Mouse (Mus musculus) ovary, adult 18-20 months (tissue): ENCODE results near the gene Timm13.

ENCODE experiments used
- DNase-seq: peaks from one replicate; pipeline ENCODE4 v3.0.0; 2022; ENCODE audit warnings: low spot score, mixed read lengths

The Timm13 gene

DNA sequence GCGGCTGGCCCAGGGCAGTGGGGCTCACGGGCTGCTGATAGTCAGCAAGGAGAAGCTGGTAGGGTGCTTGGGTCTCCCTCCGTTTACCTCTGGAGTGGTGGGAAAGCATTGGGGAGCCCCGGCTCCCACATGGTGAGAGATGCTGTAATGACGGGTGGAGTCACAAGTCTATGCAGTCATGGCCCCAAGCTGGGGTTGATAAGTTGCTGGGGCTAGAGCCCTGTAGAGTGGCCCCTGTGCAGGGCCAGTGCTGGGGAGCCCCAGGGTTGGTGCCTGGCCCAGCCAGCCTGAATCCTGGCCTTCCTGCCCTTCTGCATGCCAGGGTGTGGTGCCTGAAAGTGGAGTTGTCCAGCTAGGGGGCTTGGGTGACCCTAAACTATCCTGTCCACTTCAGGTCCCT is 38.5 kb downstream of the Timm13 start:
- no peak for DNase-seq

DNA sequence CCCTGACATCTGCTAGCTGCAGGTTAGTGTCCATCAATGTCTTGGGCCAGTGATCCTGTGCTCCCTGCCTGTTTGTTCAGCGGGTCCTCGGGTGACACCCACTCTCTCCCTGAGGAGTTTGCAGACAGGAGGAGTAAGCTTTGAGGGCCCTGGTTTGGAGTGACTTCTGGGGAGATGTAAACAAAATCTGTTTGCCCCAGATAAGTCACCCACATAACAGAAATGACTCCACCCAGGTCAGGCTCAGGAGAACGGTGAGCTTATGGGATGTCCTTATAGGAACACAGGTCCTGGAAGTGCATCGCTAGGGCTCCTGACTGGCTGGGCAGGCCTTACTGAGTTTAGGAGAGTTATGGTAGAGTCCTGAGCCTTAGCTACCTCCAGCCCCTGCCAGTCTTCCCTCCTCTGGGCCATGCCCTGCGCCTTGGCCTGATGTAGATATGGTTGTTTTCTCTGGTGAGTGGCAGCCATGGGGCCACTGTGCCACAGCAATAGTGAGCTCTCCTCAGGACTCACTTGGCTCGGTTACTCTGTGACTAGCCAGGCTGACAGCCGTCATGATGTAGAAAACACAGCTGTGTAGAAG is 42.3 kb downstream of the Timm13 start:
- DNase-seq = no peak

DNA sequence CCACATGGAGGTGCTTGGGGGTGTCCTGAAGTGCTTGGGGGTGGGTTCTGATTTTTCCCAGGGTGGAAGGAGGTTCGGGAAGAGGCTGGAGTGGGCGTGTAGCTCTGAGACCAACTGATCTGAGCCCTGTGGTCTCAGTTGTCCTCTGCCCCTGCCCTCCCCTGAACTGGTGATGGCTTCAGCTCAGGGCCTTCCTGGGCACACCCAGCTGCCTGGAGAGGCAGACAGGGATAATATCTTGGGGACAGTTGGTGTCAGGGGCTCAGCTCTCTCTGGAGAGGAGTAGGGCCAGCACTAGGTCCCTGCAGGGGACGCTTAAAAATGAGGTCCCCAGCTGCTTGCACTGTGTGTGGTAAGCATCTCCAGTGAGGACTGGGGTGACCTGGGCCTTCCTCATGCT is 42.9 kb downstream of the Timm13 start:
- no peak for DNase-seq

DNA sequence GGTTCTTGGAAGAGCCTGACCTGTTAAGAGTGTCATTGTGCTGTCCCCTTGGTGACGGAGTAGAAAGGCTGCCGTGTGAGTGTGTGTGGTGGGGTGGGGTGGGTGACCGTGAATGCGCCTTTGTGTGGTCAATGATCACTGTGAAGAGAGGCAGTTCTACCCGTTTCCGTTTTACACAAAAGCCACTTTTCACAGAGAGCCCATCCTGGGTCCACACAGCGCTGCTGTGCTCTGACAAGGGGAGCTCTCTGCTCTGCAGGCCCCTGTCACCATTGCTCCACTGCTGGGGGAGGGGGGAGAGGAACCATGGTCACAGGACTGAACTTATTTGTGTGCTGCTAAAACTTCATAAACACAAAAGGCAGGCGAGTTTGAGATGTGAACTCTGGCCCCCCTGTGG is 43.4 kb downstream of the Timm13 start:
- DNase-seq = no peak

DNA sequence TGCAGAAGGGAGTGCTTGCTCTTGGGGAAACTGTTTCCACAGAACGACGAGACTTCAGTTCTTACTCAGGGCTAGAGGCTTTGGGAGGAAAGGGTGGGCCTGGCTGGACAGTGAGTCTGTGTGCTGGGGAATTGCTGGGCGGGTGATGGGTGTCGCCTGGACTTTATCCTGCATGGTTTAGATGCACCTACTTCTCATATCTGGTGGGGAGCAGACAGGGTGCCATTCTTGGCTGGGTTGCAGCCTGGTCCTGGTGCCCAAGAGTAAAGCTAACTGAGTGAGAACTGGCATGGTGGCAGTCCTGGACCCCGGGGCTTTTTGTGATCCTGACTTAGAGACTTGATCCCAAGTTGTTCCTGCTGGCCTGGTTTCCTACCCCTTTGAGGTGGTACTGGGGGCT is 43.9 kb downstream of the Timm13 start:
- no peak for DNase-seq

DNA sequence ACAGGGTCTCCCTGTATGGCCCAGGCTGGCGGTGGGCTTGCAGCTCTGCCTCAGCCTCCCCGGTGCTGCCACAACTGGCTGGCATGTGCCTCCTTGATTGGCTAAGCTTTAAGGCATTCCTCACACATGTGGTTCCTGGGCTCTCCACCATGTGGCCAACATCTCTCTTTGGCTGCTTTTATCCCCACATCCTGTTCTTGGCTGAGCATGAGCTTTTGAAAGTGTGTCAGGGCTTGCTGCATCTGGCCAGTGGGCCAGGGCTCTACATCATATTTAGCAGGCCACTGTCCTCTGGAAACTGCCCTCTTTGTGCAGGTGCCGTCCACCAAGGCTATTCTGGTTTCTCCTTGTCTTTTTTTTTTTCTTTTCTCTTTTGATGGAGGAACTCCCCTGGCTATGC is 44.5 kb downstream of the Timm13 start:
- no peak for DNase-seq

DNA sequence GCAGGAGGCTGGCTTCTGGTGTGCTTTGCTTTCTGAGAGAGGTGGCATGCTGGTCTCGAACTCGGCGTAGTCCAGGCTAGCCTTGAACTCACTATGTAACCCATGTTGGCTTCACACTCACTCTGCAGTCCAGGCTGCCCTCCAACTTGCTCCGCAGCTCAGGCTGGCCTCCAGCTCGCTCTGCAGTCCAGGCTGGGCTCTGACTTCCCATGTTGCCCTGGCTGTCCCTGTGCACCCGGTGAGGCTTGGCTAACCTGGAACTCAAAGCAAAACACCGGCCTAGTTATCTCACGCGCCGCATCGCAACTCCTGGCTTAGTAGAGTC is 45.1 kb downstream of the Timm13 start:
- no peak for DNase-seq

DNA sequence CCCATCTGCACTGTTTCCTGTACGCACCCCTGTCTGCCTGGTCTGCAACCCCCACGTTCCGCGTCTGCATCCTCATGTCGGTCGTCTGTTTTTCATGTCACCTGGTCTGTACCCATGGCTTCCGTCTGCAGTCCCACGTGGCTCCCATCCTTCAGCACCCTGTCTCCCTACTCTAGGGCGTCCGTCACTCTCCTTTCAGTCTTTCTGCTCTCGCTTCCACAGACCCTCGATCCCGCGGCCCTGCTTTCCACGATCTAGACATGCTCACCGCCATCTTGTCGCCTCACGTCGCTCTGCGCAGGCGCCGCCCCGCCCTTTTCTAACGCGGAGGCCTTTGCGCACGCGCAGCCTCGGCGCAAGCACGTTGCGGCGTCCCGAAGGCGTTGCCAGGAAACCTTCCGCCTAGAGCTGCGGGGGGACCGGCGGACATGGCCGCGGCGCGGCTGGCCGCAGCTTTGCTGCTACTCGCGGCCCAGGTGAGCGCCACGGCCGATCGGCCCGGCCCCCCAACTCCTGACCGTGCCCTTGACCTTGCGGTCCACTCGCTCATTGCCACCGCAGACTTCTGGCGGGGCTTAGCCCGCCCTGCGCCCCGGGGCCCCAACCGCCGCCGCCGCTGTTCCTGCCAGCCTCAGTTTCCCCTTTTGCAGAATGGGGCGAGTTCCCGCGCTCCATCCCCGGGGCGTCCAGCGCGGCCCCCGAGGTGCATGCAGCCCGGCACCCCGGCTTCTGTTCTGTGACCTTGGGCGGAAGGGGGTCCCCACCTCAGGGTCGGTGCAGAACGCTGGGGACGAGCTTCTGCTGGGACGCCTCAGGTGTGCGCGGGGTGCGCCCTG is 45.6 kb downstream of the Timm13 start, which contains the start of the genes Lsm7 and Sppl2b:
Gene Lsm7, minus strand, starts transcription at position 297 of the 836 bp plus-strand sequence.
Gene Sppl2b, plus strand, starts transcription at position 363 of the 836 bp plus-strand sequence.
- peak; percentile 93 for DNase-seq
